Mouse (Mus musculus): ENCODE measurements around the gene Cltrn.

Cltrn gene

DNA sequence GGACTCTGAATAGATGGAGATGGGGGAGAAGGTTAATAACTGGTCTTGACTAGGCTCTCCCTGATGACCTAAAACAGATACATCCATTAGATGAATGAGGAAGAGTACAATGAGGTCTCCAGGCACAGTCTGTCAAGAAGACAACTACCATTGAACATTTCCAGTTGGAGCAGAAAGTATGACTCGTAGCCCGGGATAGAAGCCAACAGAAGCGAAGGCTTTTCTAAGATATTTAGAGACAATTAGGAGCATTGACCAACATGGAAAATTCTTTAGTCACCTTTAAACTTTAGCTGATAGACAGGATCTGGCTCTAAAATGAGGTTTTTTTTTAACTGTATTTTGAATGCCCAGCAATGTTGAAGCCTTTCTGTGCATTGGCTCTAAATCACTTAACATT lies 44.9 kb downstream of the Cltrn start:
- in situ Hi-C loops (cut with MboI; ENCODE audit: unreplicated experiment in 2 of 2): no loop called here

DNA sequence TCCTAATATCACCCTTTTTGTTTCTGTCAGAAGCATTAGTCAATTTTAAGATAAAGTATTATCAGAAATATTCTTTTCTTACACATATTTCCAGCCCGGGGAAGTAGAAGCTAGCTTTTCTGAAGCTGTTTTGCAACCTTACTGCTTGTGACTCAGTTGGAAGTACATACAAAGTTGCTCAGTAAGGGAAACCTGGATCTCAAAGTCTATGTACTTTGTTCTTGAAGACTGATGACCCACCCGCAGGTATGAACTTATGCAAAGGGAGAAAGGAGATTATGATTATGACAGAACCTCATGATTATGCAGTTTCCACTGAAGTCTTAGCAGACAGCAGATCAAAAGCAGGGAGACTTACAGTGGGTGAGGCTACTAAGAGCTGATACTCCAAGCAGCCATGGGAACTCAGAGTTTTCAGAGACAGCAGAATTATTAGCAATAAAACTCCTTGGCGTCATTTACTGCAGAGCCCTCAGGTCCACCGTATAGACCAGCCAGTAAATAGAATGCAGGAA lies 46.7 kb downstream of the Cltrn start:
- in situ Hi-C loops (cut with MboI; ENCODE audit: unreplicated experiment in 2 of 2): no loop called here

DNA sequence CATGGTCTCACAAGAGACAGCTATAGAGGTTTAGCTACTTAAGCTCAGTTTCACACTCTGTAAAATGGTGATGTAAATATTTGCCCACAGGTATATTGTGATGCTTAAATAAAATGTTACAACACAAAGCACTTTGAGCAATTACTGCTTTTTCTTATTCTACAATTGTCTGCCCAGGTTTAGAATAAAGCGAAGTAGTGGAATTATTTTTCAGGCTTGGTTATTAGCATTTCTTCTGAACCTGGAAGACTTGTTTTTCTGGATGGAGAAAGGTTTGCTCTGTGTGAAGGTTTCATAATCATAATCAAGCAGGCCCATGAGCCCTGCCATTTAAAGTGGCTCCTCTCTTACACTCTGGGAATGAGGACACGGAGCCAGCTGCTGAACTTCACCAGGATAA lies 50.4 kb downstream of the Cltrn start, which contains the start of gene Ace2:
Gene Ace2 (plus strand): TSS at position 301 of the 400 bp plus-strand sequence.
- in situ Hi-C loops (cut with MboI; ENCODE audit: unreplicated experiment in 2 of 2): no loop called here

DNA sequence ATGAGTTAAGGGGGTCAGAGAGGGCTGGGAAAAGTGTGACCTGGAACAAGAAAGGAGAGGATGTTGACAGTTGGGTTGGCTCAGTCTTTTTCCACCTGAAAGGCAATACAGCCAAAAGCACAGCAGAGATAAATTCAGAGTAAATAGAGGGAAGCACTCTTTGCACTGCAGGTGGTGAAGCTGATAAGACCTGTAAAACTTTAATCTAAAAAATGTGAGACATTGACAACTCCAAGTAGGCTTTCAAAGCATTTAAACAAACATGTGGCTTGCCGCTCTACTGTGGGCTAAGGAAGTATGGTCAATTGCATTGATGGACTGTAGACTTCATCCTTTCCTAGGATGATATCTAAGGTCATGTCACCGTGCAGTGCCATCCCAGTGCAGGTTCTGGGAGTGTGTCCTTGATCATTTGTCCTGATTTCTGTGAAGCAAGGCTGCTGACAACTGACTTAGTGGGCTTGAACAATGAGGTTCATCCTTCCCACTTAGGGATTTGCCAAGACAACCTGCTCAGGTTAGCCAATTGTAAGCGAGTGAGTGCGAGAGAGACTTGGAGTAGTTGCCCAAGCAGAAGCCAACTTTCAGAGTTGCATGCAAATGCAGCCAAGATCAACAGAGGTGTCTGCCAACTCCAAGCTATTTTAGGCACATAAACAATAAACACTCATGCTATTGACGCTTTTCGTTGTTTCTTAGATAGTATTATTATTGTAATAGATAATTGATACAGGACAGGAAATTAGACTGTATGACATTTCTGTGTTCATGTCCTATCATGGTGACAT lies 57.0 kb downstream of the Cltrn start:
- in situ Hi-C loops (cut with MboI; ENCODE audit: unreplicated experiment in 2 of 2): no loop called here

DNA sequence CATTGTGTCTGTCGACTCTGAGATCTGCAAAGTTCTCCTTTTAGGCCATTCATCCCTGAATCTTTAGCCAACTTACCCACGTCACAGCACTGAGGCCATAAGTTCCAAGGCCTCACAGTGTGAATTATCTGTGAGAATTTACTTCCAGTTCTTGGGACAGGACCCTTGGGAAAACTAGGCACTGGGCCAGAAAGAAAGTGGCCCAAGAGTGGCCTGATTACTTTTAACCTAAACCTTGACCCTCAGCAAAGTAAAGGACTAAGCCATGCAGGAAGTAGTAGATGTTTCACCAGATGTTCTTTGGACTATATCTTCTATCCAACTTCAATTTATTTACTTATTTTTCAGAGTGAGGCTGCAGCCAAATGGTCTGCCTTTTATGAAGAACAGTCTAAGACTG lies 64.1 kb downstream of the Cltrn start:
- in situ Hi-C loops (cut with MboI; ENCODE audit: unreplicated experiment in 2 of 2): no loop called here

DNA sequence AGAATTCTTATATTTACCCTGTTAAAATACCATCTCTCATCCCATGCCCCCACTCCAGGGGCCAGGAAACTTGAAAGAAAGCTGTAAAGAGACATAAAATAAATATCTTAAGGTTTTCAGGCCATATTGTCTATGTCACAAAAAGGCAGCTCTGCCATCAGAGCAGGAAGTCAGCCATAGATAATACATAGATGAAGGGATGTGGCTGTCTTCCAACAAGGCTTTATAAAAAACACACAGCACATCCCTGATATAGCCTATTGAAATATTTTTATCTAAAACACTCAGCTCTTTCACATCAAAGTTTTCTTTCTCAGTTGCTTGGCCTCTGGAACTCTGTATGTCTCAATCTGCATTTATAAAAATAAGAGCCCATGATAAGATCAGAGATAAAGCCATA lies 65.0 kb downstream of the Cltrn start:
- in situ Hi-C loops (cut with MboI; ENCODE audit: unreplicated experiment in 2 of 2): no loop called here

DNA sequence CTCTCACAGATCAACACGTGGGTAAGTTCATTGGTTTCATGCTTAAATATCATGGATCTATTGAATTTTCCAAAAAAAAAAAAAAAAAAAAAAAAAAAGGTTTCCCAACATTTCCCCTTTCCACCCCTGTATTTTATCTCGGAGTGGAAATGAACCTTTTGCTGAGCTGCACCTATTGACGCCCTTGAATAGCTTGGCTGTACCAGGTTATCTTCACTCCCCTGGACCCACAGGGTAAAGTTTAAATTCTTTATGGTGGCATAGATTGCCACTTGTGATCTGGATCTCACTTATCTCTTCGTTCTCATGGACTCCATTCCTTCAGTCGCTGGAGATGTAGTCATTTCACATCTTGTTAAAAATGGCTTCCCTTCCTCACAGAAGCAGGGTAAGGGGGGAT lies 66.0 kb downstream of the Cltrn start:
- in situ Hi-C loops (cut with MboI; ENCODE audit: unreplicated experiment in 2 of 2): no loop called here

DNA sequence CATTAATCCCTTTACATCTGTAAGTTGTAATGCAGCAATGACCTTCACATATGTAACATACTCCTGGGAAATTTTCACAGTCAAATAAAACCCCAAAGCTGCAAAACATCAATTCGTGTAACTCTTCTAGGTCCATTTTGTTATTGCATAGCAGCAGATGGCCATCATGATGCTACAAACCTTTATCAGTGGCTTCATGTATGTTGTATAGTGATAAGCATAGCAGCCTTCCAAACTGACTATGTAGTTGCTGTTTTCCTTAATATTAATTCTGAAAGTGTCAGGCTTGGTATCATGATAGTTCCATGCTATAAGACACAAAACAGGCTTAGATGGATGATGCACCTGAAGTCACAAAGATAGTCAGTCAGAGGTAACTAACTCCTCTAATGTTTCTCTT lies 76.1 kb downstream of the Cltrn start:
- in situ Hi-C loops (cut with MboI; ENCODE audit: unreplicated experiment in 2 of 2): no loop called here

Measured in v-Abl transformed pro-B cells (cell line).